Mouse (Mus musculus) stomach, postnatal 0 days (tissue): ENCODE data around the gene Tmprss3.

Experiments
- CTCF ChIP-seq: IDR thresholded peaks from 2 replicates; pipeline ENCODE4 v1.5.1; 2016; ENCODE audit warnings: antibody characterized with exemption, low read depth, mild to moderate bottlenecking, moderate library complexity
- EP300 ChIP-seq: optimal IDR thresholded peaks from 2 replicates; pipeline ENCODE3; 2016; ENCODE audit warnings: antibody characterized with exemption

GRCm38 (mm10) chr17:31163821-31164220, 35.0 kb downstream of the Tmprss3 start:
- no peak for TF ChIP-seq CTCF
- TF ChIP-seq EP300, result no peak
